Mouse (Mus musculus) brain, embryonic 14.5 days (tissue): ENCODE results near the gene Olfr1302.

ENCODE experiments used
- CTCF ChIP-seq: fragments of 200-500 bp; IDR thresholded peaks from 2 replicates; pipeline ENCODE4 v1.5.1; 2012; ENCODE audit warnings: inconsistent platforms, mild to moderate bottlenecking, moderate library complexity, borderline replicate concordance; ENCODE audit not compliant: insufficient read depth, insufficient read length; ENCODE audit errors: extremely low read depth
- POLR2A ChIP-seq: fragments of 200-500 bp; IDR thresholded peaks from 2 replicates; pipeline ENCODE4 v1.6.1; 2012; ENCODE audit warnings: mild to moderate bottlenecking, inconsistent platforms, borderline replicate concordance; ENCODE audit not compliant: poor library complexity, insufficient read depth, insufficient read length, severe bottlenecking; ENCODE audit errors: extremely low read depth

GRCm38 (mm10) chr2:111750706-111751105, 26.5 kb upstream of the Olfr1302 start, which contains the start of gene Olfr1301:
- no peak for TF ChIP-seq CTCF
- no peak for TF ChIP-seq POLR2A
